Mouse (Mus musculus) C2C12 (cell line): ENCODE measurements around the gene Stx4a. TPM values are rescaled to one million over a fixed set of nuclear protein-coding genes. Genes with fewer than 3 reads are reported as not detected.

ENCODE experiments used
- H3K27me3 ChIP-seq: one replicate; pipeline ENCODE4 v1.6.1; 2011; ENCODE audit not compliant: control insufficient read depth, insufficient read depth, insufficient read length
- H3K36me3 ChIP-seq: one replicate; pipeline ENCODE4 v1.6.1; 2011; ENCODE audit not compliant: control insufficient read depth, insufficient read depth
- H3K4me3 ChIP-seq: one replicate; pipeline ENCODE4 v1.5.1; 2011; ENCODE audit warnings: mild to moderate bottlenecking, control low read depth; ENCODE audit not compliant: poor library complexity, insufficient read depth, severe bottlenecking
- H3K79me2 ChIP-seq: one replicate; pipeline ENCODE4 v1.6.1; 2011; ENCODE audit not compliant: control insufficient read depth, insufficient read depth
- H3K79me3 ChIP-seq: one replicate; pipeline ENCODE4 v1.6.1; 2011; ENCODE audit warnings: low read depth, control low read depth
- H3ac ChIP-seq: one replicate; pipeline ENCODE3; 2011; ENCODE audit warnings: low read depth; ENCODE audit not compliant: control insufficient read depth, insufficient read length
- CEBPB ChIP-seq: IDR thresholded peaks from one replicate; pipeline ENCODE4 v1.6.1; 2011; ENCODE audit warnings: low read depth, mild to moderate bottlenecking, control low read depth, moderate library complexity
- CTCF ChIP-seq: IDR thresholded peaks from one replicate; pipeline ENCODE4 v1.5.1; 2011; ENCODE audit not compliant: control insufficient read depth, insufficient read depth, insufficient read length
- FOSL1 ChIP-seq: IDR thresholded peaks from one replicate; pipeline ENCODE4 v1.8.0; 2011; ENCODE audit warnings: mild to moderate bottlenecking, low read length; ENCODE audit not compliant: poor library complexity, insufficient read depth, severe bottlenecking
- MAX ChIP-seq: IDR thresholded peaks from one replicate; pipeline ENCODE4 v1.6.1; 2011; ENCODE audit warnings: mild to moderate bottlenecking, control low read depth
- MYOD1 ChIP-seq: IDR thresholded peaks from one replicate; pipeline ENCODE4 v1.6.1; 2011; ENCODE audit warnings: low read depth; ENCODE audit not compliant: control insufficient read depth, insufficient read length
- MYOG ChIP-seq: IDR thresholded peaks from one replicate; pipeline ENCODE4 v1.6.1; 2011; ENCODE audit not compliant: control insufficient read depth, insufficient read length; ENCODE audit errors: extremely low read depth
- USF1 ChIP-seq: IDR thresholded peaks from one replicate; pipeline ENCODE4 v1.6.1; 2011; ENCODE audit warnings: low read depth, mild to moderate bottlenecking, control low read depth, moderate library complexity
- polyA plus RNA-seq: library from polyadenylated mRNA; unstranded; fragments of >200 nt; fragmentation: generic; extraction: Trizol; gene quantifications from one replicate; pipeline ENCODE4 v1.2.1, GENCODE M21; 2012; ENCODE audit warnings: missing spikeins

The Stx4a gene
- polyA plus RNA-seq, 1 experiment = 50.8 TPM

GRCm38 (mm10) chr7:127898179-127898956, 74.3 kb downstream of the Stx4a start:
- no peaks in the 10 kb centered on the region for H3K79me3 ChIP-seq
- no peaks in the 10 kb centered on the region for H3K79me2 ChIP-seq
- H3ac ChIP-seq = no peak overlapping the region
- H3K4me3 ChIP-seq = no peak overlapping the region
- no peaks in the 10 kb centered on the region for H3K36me3 ChIP-seq
- no peak for TF ChIP-seq MAX
- TF ChIP-seq USF1 = no peak
- no peak for TF ChIP-seq MYOD1
- TF ChIP-seq MYOG = no peak
- TF ChIP-seq CEBPB = no peak
- TF ChIP-seq FOSL1 = no peak
- TF ChIP-seq CTCF = no peak
- peaks cover 9% of the 10 kb centered on the region for H3K27me3 ChIP-seq

Other genes with a start within 250 kb of the Stx4a start
- gene Ccdc189, start 235.7 kb upstream of the Stx4a start, polyA plus RNA-seq = 4.2 TPM
- gene Rnf40, start 235.5 kb upstream of the Stx4a start, polyA plus RNA-seq = 29.7 TPM
- gene Zfp629, start 208.5 kb upstream of the Stx4a start, polyA plus RNA-seq = 5.2 TPM
- 132 TPM for gene Bcl7c, start 115.4 kb upstream of the Stx4a start, polyA plus RNA-seq
- gene Ctf1, start 111.6 kb upstream of the Stx4a start, polyA plus RNA-seq = 9.2 TPM
- gene Ctf2, start 92.1 kb upstream of the Stx4a start, polyA plus RNA-seq = 0.13 TPM
- 26.9 TPM for gene Fbxl19, start 79.8 kb upstream of the Stx4a start, polyA plus RNA-seq
- gene Orai3, start 54.5 kb upstream of the Stx4a start, polyA plus RNA-seq = 15.0 TPM
- 20.9 TPM for gene Setd1a, start 47.6 kb upstream of the Stx4a start, polyA plus RNA-seq
- 1.4 TPM for gene Gm49388, start 38.7 kb upstream of the Stx4a start, polyA plus RNA-seq
- 8.3 TPM for gene Hsd3b7, start 23.7 kb upstream of the Stx4a start, polyA plus RNA-seq
- gene Stx1b, start 255 bp downstream of the Stx4a start, polyA plus RNA-seq = 0.01 TPM
- 15.2 TPM for gene Zfp646, start 51.9 kb downstream of the Stx4a start, polyA plus RNA-seq
- 12.1 TPM for gene Zfp668, start 52.5 kb downstream of the Stx4a start, polyA plus RNA-seq
- 0.50 TPM for gene Prss53, start 66.7 kb downstream of the Stx4a start, polyA plus RNA-seq
- not detected for gene Gm21974, start 71.2 kb downstream of the Stx4a start, polyA plus RNA-seq
- gene Vkorc1, start 71.3 kb downstream of the Stx4a start, polyA plus RNA-seq = 82.3 TPM
- gene Bckdk, start 79.8 kb downstream of the Stx4a start, polyA plus RNA-seq = 52.4 TPM
- 18.7 TPM for gene Kat8, start 88.2 kb downstream of the Stx4a start, polyA plus RNA-seq
- not detected for gene Prss8, start 105.8 kb downstream of the Stx4a start, polyA plus RNA-seq
- 4.7 TPM for gene Prss36, start 122.4 kb downstream of the Stx4a start, polyA plus RNA-seq
- 468 TPM for gene Fus, start 143.2 kb downstream of the Stx4a start, polyA plus RNA-seq
- 0.16 TPM for gene Pycard, start 169.6 kb downstream of the Stx4a start, polyA plus RNA-seq
- 0.83 TPM for gene Trim72, start 179.7 kb downstream of the Stx4a start, polyA plus RNA-seq
- gene Itgam, start 238.3 kb downstream of the Stx4a start, polyA plus RNA-seq = not detected
- not detected for gene Gm49368, start 238.4 kb downstream of the Stx4a start, polyA plus RNA-seq